Mouse (Mus musculus) regulatory T cell (primary cell): ENCODE measurements around the gene Adamts4.

ENCODE experiments used
- in situ Hi-C: fragments of 300-600 bp; cut with MboI, MseI; formaldehyde crosslinking; loops from one replicate; pipeline ENCODE4 v1.15.1; 2025; ENCODE audit warnings: high pct_unique_total_duplicates

Adamts4 gene

DNA sequence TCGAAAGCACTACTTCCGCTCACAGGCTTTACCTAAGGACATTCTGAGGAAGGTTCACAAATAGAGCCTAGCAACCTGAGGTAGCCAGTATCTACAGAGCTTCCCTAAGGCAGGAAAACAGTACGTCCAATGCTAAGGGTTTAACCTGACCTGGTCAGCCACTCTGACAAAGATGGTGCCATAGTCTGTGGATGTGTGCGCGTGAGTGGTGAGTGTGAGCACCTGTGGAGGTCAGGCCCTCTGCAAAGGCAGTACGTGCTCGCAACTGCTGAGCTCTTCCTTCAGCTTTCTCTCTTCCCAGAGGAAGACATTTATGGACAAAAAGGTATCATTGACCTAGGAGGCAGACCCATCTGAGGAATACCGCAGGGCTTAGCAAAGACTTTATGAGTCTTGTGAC lies 28.2 kb downstream of the Adamts4 start:
- in situ Hi-C loops, result no loop called here

DNA sequence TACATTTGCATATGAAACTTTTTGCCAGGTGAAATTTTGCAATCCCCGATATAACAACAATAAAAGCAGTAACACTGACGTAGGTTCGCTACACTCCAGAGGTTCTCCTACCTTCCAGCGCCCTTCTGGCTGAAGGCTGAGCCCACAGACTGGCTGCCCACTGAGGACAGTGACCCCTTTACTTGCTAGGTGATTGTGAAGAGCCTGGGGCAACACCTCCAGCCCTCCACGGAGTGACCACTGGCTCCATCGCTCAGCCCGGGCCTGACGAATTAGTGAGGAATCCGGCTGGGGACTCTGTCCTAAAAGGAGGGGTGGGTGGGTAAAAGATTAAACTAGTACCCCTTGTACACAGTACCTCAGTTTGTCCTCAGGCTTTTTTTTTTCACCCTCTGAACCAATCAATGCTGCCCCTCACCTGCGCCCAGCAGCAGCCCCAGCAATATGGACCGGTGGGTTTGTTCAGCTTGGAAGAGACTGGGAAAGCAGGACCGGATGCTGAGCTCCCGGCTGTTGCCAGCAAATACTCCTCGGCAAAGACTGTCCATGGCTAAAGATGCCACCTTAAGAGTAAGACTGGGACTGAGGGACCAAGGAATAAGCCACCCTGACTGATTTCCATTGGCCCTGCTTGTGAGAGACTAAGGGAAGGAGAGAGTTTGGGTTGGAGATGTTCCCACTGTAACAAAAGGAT lies 28.9 kb downstream of the Adamts4 start:
- in situ Hi-C loops, result no loop called here

DNA sequence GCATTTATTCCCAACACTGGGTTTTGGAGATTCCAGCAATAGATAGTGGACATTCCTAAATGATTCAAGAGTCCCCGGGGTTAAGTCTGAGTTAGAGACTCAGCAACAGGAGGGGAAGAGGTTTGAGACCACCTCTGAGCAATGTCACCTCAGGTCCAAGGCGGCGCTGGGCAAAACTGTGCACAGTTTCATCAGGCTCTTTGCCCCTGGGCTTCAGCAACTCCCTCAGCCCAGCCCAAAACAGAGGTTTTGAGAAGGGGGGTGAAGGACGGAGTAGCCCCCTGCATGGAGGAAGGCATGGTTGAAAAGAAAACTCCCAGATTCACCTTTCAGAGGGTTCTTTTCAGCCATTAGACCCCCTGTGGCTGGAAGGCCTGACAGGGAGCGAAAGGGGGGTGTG lies 29.5 kb downstream of the Adamts4 start:
- in situ Hi-C loops, result no loop called here

DNA sequence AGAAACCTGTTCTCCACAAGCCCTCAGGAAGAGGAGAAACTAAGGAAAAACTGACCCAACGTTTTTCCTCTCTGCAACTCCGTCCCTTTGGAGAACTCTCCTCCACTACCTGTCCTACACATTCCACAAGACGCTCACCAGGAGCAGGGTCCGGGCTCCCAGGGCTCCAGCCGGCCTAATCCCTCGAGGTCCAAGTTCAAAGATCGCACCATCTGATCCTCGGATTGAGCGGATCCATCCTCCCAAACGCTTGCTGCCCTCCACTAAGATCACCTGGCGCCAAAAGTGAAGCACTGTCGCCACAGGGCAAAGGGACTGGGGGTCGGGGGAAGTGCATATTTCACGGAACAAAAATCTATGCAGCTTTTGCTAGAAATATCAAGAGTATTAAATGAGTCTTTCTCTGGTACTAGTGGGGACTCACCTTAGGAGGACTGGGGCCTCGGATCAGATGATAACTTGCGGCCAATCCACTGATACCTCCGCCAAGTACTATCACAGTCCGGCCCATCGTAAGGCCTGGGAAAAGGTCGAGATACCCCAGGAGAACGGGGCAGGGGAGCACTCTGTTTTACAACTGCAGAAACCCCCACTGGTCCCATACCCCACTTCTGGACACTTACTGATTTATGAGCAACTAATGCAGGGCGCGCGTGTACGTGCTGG lies 30.2 kb downstream of the Adamts4 start:
- in situ Hi-C loops, result no loop called here

DNA sequence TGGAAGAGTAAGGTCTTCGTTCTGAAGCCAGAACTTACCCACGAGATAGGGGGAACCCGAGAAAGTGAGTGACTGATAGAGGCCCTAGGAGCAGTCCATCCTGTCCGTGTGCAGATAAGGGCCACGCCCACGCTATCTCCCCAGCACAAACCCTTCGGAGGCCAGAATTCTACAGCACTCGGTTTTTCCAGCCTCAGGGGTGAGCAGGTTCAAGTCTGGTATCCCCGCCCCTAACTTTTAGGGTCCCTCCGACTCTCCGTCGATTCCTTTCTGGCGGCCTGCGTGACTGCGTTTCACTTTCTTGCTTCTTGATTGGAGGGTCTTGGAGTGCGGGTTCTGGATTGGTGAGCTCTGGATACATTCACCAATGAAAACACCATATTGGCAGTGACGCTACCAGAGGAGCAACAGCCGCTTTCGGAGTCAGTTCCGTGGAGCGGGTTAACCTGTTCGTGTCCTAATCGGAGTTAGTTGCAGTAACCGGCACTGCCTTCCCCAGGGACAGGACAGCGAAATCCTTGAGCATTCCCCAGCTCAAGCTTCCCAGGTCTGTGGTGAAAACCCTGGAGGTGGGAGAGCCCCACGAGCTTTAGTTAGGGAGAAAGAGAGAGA lies 30.8 kb downstream of the Adamts4 start, which contains the start of gene Ppox:
Gene Ppox (minus strand): TSS at position 271 of the 612 bp plus-strand sequence.
- in situ Hi-C loops, result no loop called here

DNA sequence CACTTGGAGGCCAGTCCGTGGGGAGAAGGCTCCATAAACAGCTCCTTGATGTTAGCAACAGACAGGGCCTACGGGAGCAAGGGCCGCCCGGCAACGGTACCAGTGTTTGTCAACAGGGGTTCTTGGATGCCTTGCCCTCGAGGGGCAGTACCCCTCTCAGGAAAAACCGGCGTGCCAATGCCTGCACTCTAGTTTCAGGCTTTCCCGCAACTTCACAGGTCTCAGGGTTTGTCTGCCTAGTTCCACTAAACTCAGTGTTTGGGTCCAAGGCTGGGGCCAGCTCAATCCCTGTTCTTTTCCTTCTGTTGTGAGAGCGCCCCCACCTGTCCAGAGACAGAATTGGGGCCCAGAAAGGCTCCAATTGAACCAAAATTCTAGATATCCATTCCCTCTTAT lies 31.3 kb downstream of the Adamts4 start:
- in situ Hi-C loops, result no loop called here

DNA sequence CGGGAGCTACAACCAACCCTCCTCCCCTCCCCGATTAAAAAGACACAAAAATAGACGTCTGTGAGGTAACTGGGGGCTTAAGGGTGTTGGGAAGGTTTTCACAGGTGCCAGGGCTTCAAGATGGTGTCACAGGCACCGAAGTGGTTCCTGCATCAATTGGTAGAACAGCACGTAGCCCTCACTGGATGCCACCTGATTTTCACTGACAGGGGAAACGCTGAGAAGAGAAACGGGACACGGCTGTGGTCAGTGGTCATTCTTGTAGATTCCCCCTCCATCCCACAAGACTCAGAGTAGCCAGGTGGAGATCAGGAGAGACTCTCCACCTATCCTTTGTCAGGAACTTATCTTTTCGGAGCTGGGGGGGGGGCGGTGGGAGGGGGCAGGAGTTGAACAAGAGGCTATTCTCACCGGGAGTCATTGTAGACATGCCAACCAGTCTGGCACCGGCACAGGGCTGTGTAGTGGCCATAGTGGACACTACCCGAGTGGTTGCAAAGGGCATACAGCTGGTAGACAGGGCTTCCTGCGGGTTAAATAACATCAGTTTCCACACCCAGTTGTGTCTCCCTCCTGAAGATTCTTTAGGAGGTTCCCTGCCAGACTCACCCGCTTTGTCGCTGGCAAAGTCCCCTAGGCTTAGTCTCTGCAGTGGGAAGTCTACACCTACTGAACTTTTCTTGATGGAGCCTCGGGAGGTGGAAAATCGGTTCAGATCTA lies 32.0 kb downstream of the Adamts4 start:
- in situ Hi-C loops, result no loop called here

DNA sequence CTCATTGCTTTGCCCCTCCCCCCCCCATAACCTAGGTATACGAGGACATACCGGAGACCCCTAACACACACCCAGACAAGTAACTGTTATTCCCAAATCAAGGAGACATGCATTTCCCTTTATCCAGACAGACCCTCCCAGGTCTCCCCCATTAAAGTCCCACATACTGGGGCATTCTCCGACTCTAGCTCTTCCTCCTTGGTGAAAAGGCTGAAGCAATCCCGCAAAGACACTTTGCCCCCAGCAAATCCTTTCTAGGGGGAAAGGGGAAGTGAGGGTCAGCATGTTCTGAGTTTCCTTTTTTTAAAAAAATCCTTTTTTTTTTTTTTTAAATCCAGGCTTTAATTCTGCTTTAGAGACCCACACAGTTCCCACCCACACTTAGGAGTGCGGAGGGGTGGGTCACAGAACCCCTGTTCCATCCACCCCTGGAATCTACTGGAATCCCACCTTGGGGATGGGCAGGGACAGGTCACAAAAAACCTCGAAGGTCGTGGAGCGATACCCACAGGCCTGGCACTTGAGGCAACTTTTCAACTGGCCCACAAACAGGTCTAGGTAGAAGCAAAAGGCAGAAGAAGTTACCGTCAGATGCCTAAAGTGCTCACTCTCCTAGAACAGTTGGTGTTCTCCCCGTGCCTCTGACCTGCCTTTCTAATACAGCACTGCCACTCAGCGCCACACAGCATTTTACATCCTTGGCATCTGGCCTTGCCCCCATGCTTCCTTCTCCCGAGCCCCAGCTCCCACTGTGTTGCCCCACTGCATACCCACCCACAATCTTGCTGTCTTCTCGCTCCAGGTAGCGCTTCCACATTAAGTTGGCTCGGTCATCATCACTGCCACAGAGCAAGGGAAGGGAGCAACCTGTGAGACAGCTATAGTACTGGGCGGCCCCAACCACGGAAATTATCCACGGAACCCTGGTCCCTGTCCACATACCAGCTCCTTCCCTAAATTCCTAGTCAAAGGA lies 33.3 kb downstream of the Adamts4 start:
- in situ Hi-C loops, result no loop called here

DNA sequence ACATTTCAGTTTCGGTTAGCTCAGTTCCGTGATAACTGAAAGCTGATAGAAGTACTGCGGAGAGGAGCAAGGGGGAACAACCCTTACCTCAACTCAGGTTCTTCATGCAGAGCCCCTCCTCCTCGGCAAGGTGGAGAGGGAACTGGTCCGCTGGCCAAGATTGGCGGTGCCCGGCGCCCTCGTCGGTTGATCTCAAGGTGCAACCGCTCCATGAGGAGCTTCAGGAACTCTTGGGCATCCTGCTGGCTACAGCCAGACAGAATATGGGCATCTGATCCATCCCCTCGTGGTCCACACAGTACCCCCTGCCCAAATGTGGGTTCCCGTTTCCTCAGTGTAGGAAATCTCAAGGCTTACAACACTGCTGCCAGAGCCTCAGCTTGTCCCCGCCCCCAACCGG lies 34.3 kb downstream of the Adamts4 start:
- in situ Hi-C loops, result no loop called here

DNA sequence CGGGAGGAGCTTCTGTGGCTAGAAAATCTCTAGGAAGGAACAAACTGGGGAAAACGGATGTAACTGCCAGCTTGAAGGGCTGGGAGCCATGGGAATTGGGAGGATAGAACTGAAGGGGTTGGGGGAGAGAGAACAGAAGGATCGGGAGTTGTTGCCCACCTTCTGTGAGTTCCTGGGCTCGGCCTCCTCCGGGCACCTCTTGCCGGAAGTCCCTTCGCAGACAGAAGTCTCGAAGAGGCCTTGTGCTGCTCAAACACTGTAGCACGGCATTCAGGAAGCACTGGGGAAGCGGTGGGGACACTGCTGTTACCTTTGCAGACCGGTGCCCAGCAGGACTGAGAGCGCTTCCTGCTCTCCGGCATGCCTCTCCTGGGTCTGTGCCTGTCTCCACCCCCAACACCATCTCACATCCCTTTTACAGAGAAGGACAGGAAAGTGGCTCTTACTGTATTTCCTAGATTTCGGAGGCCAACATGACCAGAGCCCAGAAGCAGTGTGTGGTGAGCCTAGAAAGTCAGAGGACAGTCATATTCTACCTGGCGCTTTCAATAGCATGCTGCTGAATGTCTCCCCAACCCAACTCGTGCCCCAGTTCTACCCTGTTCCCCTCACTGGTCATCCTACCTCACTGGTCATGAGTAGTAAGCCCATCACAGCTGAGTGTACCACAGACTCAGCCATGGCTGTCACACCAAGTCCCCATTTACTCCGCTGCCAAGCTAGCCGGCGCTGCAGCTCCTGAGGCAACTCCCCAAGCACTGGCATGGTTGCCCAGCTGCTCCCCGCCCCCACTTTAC lies 35.1 kb downstream of the Adamts4 start:
- in situ Hi-C loops, result no loop called here

DNA sequence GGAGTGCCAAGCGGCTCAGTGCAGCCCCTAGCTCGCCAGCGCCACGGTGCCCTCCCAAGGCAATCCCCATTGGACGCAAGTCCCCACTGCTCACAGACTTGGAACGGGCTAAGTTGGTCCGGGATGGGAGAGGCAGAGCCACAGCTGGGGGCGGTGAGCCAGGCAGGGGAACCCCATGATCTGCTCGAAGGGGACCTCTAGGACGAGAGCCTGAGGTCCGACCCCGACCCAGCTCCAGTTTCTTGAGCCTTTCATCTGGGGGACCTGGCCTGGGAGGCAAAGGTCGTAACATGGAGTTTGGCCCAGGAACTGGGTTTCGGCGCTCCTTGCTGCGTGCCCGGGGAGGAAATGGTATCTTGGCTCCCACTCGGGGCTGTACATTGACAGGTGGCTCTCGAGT lies 36.3 kb downstream of the Adamts4 start:
- in situ Hi-C loops, result no loop called here

DNA sequence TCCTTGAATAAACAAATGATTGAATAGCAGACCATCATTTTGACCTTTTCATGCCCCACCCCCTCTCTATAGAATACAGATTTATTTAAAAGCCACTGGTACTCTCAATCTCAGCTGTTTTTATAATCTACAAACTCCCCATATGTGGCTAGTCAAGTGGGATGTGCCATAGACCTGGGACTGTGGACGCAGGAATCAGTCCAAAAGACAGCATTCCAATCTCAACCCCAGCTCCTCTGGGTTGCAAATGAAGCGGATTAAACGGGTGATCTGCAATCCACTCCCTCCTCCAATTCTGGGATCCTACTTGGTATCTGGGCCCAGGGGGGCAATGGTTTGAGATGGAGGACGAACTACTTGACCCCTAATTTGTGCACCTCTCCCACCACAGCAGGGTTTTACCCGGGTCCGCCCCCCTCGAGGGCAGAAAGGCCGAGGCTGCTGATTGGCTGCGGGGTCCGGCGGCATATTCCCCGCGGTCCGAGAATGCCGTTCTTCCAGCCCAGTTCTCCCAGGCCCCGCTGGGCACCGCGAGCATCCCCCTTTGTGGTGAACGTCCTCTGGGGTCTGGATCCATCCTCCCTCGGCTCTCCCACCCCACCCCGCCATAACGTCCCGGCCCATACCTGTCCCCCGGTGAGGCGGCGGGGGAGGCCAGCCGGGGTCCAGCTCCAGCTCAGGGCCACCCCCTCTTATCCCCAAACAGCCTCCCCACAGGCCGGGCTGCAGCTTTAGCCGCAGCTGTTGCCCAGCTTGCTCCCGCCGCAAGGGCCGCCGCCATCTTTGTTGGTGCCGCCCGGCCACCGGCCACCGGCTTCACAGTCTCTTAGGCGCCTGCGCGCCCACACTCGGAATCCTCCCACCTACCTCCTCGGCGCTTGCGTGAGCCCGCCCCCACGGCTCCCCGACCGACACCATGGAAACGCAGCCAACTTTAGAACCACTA lies 37.2 kb downstream of the Adamts4 start, which contains the start of gene Usp21:
Gene Usp21 (minus strand): TSS at position 856 of the 946 bp plus-strand sequence.
- in situ Hi-C loops, result no loop called here

DNA sequence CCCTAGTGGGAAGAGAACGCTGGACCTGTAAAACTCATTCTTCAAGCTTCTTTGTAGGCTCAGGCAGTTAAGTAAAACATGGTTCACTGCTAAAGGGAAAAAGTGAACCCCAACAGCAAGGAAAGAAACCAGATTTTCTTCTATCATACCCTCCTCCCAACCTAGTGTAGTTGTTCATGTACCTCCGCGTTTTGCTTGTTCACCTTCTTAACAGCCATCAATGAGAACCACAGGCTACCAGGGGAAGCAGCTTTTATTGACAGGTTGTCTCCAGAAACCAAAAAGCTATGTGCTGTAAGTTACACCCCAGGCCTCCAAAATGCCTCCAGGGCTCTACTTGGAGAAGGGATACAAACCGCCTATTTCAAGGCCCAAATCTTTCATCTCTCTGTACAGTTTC lies 38.1 kb downstream of the Adamts4 start:
- in situ Hi-C loops, result no loop called here

DNA sequence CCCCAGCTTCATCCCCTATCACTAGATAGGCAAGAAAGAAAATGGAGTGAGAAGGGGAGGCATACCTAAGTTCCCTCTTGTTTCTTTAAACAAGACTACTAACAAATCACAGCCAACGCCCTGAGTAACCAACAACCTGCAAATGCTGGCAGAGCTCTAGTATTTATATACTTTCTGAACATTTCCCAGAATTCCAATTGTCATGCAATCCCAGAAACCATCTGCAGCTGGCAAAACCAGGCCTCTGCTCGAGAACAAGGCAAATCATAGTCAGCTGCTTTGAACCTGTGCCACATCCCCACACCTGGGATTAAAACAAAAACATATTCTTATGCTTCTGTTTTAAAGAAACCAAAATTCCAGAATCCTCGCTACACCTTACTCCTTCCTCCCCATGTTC lies 43.1 kb downstream of the Adamts4 start:
- in situ Hi-C loops, result no loop called here

DNA sequence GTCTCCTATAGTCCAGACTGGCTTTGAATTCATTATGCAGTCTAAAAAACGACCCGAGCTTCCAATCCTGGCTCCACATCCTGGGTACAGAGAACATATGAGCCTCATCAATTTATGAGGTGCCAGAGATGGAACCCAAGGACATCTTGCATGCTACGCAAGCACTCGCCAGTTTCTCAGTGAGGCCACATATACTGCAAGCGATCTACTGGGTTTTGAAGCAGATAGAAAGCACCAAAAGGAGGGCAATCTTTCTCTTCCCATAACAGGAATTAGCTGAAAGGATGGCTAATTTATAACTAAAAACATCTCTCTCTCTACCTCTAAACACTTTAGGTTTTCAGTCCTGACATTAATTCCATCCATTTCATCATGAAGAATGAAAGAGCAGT lies 43.7 kb downstream of the Adamts4 start:
- in situ Hi-C loops, result no loop called here

DNA sequence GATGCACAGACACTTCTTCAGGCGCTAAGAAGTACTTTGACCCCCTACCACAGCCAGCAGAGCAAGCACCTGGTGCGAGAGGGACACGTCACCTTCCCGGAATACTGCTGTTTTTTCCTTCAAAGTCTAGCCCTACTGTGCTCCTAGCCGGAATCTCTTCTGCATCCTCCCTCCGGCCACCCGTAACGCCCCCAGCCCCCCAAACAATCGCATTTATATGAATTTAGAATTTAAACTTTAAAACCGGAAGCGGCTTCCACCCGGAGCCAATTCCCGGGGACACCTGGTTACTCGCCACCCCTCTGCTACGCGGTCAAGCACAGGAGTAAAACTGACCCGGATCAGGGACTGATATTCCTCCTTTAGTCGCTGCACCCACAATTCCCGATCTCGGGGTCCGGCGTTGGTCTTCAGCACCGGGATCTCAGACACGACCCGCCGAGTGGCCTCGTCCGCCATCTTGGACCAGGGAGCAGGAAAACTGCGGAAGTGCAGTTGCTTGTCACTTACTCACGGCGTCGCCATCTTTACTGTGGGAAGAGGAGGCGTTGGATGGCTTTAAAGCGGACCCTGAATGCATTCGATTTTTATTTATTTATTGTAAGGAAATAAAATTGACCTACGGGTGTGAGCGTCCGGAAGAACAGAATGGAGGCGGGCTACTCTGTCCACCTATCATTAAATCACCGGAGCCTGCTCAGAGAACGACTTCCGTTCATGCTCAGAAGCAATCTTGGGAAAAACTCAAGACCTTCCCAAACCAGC lies 44.3 kb downstream of the Adamts4 start, which contains the start of gene Ufc1:
Gene Ufc1 (minus strand): TSS at position 727 of the 765 bp plus-strand sequence.
- in situ Hi-C loops, result no loop called here

DNA sequence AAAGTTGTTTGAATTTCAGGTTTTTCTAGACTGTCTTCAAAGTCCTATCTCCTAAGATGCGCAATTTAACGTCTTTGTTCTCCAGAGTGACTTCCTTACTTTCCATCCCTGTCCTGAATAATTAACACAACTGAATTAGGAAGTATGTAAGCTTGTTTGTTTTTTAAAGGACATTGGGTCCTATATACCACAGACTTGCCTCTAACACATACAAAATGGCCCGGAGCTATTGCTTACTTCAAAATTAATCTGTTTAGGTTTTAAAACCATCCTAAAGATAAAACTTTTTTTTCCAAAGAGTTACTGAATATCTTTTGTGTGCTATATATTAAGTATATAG lies 44.8 kb downstream of the Adamts4 start:
- in situ Hi-C loops, result no loop called here

DNA sequence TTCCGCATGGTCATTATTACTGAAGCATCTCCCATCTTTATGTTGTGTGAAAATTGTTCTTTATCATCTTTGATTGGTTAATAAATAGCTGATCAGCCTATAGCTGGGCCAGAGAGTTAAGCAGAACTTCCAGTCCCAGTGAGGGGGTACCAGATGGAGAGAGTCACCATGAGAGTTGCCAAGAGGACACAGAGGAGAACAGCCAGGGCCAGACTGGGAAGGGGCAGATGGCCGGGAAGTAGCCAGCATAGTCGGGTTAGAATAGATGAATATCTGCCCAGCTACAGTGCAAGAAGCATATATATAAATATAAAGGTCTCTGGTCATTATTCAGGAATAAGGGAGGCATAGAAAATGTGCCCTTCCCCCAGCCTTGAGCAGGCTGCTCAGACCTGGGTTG lies 48.0 kb downstream of the Adamts4 start:
- in situ Hi-C loops, result no loop called here
